Mouse (Mus musculus): ENCODE data around the gene Lipm. TPM values are rescaled to one million over a fixed set of nuclear protein-coding genes. Genes with fewer than 3 reads are reported as not detected.
A peak's percentile ranks its signal among the peaks of the same experiment; 100 is the strongest.

Gene Lipm
- total RNA-seq (2015) (not detected in 2 replicates), total RNA-seq (2017) (not detected in 2 replicates)

DNA sequence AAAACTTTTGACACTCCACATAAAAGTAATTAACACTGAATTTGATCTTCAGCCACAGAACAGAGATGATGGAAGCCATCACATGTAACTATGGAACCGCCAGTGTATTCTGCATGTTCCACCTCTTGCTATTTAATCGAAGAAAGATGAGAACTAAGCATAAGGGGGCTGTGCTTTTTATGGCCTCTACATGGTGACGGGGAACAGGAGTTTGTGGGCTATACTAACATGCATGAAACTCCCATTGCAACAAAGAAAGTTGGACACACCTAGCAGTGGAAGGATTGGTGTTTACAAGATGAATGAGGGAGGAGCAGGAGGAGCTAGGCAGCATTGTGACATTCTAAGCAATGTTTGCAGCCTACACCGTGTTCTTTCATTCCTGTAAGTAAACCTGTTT is at the start of gene Lipm:
Gene Lipm (plus strand): TSS at position 301 of the 400 bp plus-strand sequence.
- no peak for ATAC-seq (replicated peaks; ENCODE audit: poor library complexity)

- ATAC-seq (replicated peaks; ENCODE audit: poor library complexity), result no peak
Observed at GRCm38 (mm10) chr19:34051502-34051901, 49.2 kb upstream of the Lipm start.

- ATAC-seq (replicated peaks; ENCODE audit: poor library complexity), result no peak
Observed at GRCm38 (mm10) chr19:34063547-34063946, 37.2 kb upstream of the Lipm start.

GRCm38 (mm10) chr19:34064059-34064458 is 36.7 kb upstream of the Lipm start:
- ATAC-seq (replicated peaks; ENCODE audit: poor library complexity), result no peak

- ATAC-seq (replicated peaks; ENCODE audit: poor library complexity), result peak; percentile 69
Observed at GRCm38 (mm10) chr19:34066779-34067472, 33.8 kb upstream of the Lipm start, which contains the start of gene Lipn. Gene Lipn (plus strand): TSS chr19:34067358.

- ATAC-seq (replicated peaks; ENCODE audit: poor library complexity), result no peak
Observed at GRCm38 (mm10) chr19:34074239-34074638, 26.5 kb upstream of the Lipm start.

DNA sequence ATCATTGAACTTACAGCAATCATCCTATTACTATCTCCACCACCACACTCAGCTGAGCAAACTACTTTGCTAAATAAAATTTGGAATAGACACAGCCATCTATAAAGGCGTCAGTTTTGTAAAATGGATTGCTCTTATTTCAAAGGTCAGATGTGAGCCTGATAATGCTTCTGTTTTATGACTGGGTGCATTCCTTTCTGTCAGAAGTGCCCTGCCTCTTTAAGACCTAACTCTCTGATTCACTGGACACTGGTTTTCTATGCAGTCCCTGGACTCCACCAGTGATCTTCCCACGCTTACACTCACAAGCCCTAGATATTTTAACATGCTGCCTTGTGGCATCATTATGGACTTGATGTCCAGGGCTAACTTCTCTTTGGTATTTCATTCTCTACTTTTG is 22.6 kb upstream of the Lipm start:
- no peak for ATAC-seq (replicated peaks; ENCODE audit: poor library complexity)

- ATAC-seq (replicated peaks; ENCODE audit: poor library complexity), result no peak
Observed at GRCm38 (mm10) chr19:34089011-34089680, 11.6 kb upstream of the Lipm start.

DNA sequence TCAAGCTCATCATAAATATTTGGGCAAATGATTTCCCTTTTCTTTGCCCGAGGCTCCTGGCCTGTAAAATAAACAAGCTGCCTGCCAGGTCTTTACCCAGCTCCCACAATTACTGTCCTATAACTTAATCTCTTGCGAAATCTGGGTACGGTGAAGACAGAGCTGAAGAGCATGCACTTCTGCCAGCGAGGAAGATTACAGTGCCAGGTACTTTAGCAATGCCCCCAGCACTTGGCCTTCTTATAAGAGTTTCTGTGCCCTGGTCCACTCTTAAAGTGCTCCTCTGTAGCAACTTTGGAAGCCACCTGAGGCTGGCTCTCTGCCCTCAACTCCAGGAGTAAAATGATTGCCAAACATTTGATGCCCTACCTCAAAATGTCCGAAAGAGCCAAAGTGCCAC is 5.4 kb upstream of the Lipm start:
- ATAC-seq (replicated peaks; ENCODE audit: poor library complexity), result no peak

DNA sequence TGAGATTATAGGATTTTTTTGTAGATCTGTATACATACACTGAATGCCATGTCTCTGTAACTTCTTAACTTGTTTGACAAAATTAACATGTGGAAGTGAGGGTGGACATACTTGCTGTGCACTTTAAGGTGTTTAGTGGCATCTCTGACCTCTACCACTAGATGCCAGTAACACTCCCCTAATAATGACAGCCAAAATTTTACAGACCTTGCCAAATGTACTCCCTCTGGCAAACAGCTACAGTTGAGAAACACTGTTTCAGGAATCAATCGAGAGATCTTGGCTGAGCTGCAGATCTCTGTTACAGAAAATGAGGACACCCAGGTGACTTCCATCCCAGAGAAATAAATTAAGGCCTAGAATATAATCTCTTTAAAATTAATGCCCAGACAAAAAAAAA is 4.5 kb upstream of the Lipm start:
- no peak for ATAC-seq (replicated peaks; ENCODE audit: poor library complexity)

GRCm38 (mm10) chr19:34101888-34102287 is 1.2 kb downstream of the Lipm start:
- ATAC-seq (replicated peaks; ENCODE audit: poor library complexity), result no peak

DNA sequence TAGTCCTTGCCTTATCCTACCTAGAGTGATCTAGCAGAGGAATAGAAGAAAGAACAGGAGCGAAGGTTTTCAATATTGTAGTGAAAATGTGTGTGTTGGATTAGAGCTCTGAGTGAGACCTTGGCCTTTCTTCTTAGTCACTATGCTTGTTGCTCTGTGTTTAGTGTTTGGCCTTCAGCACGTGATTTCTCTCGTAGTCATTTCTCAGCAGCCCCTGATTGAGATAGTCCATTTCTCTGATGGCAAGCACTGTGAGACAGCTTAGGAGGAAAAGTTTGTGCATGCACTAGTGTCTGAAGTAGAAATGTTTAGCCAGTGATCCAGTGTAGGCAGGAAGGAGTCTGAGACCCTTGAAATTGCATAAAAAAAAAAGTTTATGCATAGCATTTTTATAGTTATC is 4.1 kb downstream of the Lipm start:
- ATAC-seq (replicated peaks; ENCODE audit: poor library complexity), result no peak

- ATAC-seq (replicated peaks; ENCODE audit: poor library complexity), result no peak
Observed at GRCm38 (mm10) chr19:34119102-34119501, 18.4 kb downstream of the Lipm start.

GRCm38 (mm10) chr19:34119653-34120052 is 18.9 kb downstream of the Lipm start:
- ATAC-seq (replicated peaks; ENCODE audit: poor library complexity), result no peak

DNA sequence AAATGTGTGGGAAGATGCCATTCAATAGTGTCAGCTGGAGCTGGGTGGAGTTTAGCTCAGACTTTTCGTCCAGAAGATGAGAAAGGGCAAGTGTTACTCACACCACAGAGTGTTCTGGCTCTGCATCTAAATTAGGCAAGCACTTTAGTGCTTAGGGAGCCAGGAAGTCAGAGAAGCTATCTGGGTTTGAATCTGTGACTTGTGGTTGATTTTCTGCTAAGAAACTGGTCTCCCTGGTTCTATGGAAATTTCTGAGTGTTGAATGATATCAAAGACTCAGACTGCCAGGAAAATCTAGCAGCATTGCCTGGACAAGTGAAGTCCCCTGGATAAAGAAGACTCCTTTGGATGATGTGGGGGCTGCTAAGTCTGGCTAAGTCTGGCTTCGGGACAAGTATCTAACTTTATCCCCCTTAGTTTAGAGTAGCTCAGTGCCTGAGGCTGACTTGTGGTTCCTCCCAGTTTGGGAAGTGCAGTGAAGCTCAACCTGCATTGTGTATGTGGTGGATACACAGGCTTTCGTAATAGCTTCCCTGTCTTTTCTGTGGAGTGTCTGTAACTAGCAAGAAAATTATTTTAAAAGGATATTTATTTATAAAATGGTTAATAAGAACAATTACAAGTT is 19.5 kb downstream of the Lipm start:
- ATAC-seq (replicated peaks; ENCODE audit: poor library complexity), result no peak

- no peak for ATAC-seq (replicated peaks; ENCODE audit: poor library complexity)
Observed at GRCm38 (mm10) chr19:34138720-34139430, 38.1 kb downstream of the Lipm start.

- ATAC-seq (replicated peaks; ENCODE audit: poor library complexity), result no peak
Observed at GRCm38 (mm10) chr19:34139431-34140046, 38.8 kb downstream of the Lipm start.

GRCm38 (mm10) chr19:34148421-34148820 is 47.7 kb downstream of the Lipm start:
- ATAC-seq (replicated peaks; ENCODE audit: poor library complexity), result peak; percentile 75; the same call in 1 of the 2 replicates

DNA sequence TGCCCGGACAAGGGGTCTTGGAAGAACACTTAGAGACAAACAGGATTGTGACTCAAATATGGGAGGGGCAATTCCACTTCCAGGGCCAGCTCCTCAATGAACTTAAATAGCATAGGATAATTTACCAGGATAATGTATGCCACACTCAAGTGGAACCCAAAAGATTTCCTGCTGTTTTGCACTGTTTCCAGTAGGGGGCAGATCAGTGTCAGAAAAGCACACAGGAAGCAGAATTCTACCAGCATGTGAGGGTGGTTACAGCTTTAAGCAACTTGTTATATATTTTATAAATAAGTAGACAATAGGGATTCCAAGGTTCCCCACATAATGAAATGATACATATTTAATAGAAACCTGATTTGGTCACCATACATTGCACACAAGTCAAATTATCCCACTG is 51.2 kb downstream of the Lipm start:
- peak; percentile 77 for ATAC-seq (replicated peaks; ENCODE audit: poor library complexity)

DNA sequence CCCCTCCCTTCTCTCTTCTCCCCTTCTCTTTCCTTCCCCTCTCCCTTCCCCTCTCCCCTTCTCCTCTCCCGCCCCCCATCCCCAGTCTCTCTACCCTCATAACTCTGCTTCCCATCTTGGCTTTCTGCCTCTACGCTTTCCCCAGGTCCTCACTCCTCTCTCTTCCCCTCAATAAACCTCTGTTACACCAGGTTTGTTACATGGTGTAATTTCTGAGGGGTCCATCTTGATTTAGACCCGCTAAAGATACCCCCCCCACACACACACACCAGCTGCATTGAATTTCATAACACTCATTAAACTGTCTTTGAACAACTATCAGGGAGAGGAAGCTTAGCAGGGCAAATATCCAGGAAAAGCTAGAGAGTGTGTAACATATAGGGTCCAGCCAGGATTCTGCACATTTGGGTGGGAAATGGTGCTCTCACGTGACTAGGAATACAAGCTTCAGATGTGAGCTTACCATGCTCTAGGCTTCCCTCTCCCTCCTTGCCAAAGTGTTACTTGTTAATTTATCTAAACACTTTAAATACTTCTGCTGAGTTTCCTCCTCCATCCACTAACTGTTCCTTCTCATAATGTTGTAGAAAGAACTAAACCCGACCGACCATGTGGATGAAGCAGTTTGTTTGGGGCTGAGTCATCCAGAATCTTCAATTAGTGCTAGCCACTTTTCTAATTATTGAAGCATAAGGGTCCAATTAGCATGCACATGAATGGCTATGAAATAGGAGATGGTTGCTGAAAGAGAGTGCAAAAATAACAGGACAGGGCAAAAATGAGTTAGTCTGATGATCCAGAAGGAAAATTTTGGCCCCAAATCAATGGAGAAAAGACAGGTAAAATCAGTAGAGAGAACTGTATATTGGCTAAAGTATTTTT is 52.8 kb downstream of the Lipm start:
- no peak for ATAC-seq (replicated peaks; ENCODE audit: poor library complexity)

Measured in megakaryocyte progenitor cell, adult 5-6 weeks (primary cell).